8 mouse cellular contexts compared by ENCODE assay signal in the genomic region with DNA sequence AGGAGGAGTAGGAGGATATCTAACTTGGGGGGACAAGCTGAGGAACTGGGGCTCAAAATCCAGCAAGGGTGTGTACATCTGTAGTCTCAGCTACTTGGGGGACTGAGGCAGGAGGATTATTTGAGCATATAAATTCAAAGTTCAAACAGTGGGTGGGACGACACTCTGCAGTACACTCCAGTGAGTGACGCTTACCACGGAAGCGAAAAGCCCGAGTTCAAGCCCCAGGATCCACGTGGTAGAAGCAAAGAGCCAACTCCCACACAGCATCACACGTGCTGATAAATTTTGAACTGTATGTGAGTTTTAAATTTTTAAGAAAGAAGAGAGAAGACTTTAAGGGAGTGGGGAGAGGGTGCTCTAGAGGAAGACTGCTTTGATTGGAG.
DNase-seq lines count a peak whose midpoint lies in the region; ATAC-seq and TF ChIP-seq lines count a peak whose summit lies in the region.

No protein-coding gene starts in this region.

- H3K4me1 ChIP-seq in bone marrow macrophage, adult 2 months (ENCODE audit: control insufficient read depth, insufficient read depth, low read length), result peaks cover 44% of the 10 kb centered on the region
- H3K4me1 ChIP-seq in hindbrain, embryonic 14.5 days (replicated peaks; ENCODE audit: control insufficient read depth, insufficient read depth, low read length), result peaks cover 13% of the 10 kb centered on the region

- 0 out of 2 replicates have a peak overlapping the region, but pooled peaks have one; percentile 1 for H3K9ac ChIP-seq in hindbrain, embryonic 14.5 days

- no peak for TF ChIP-seq POLR2A in bone marrow macrophage, adult 2 months (IDR thresholded peaks at IDR 0.05; ENCODE audit: borderline replicate concordance, low read depth, low read length)

- no peaks in the 10 kb centered on the region for H3K36me3 ChIP-seq in hindbrain, embryonic 14.5 days (replicated peaks; ENCODE audit: control insufficient read depth, insufficient read depth)

- H3K27me3 ChIP-seq in hindbrain, embryonic 14.5 days (ENCODE audit: control insufficient read depth, insufficient read depth, low read length), result no peaks in the 10 kb centered on the region

- WGBS in hindbrain, embryonic 14.5 days, result 48% methylated on average over 7 of the region's 7 CpGs

- H3K27ac ChIP-seq in gastrocnemius, adult 2 months, result peak overlapping the region; percentile 64
- H3K27ac ChIP-seq in bone marrow macrophage, adult 2 months (ENCODE audit: insufficient read depth, low read depth, low read length), result peak overlapping the region; percentile 100
- H3K27ac ChIP-seq in hindbrain, embryonic 14.5 days, result peak overlapping the region; percentile 75

- intact Hi-C loops in gastrocnemius, adult 2 months (cut with DNase I), result loop anchor here (5.0 kb wide), 1 partner anchor 42 kb away; no protein-coding TSS in a partner anchor

- DNase-seq in gastrocnemius, adult 2 months, result no peak
- DNase-seq in gastrocnemius, postnatal 4 days (ENCODE audit: low spot score in 2 of 2), result no peak
- DNase-seq in hindbrain, embryonic 14.5 days (ENCODE audit: low spot score), result no peak
- no peak for DNase-seq in right cerebral cortex, postnatal 4 days
- DNase-seq in cerebellum, adult 8-10 months, result no peak
- no peak for DNase-seq in urinary bladder, postnatal 14 days (ENCODE audit: low spot score)

- peak; percentile 37; the same call in 1 of the 2 replicates for ATAC-seq in hindbrain, embryonic 14.5 days (ENCODE audit: low FRiP score)
- ATAC-seq in megakaryocyte-erythroid progenitor cell, adult 5-6 weeks (replicated peaks; ENCODE audit: low FRiP score, low TSS enrichment, poor library complexity, severe bottlenecking), result peak; percentile 17; the same call in 1 of the 2 replicates

- no peak for TF ChIP-seq CTCF in gastrocnemius, adult 2 months (IDR thresholded peaks at IDR 0.05)
- no peak for TF ChIP-seq CTCF in bone marrow macrophage, adult 2 months (IDR thresholded peaks at IDR 0.05; ENCODE audit: low read depth, low read length)

- peak overlapping the region; percentile 36 for H3K4me2 ChIP-seq in hindbrain, embryonic 14.5 days (replicated peaks)

- H3K4me3 ChIP-seq in gastrocnemius, adult 2 months, result peak overlapping the region; percentile 57
- peak overlapping the region; percentile 49; the same call in 1 of the 2 replicates for H3K4me3 ChIP-seq in bone marrow macrophage, adult 2 months (ENCODE audit: insufficient read depth, low read length)
- no peak overlapping the region for H3K4me3 ChIP-seq in hindbrain, embryonic 14.5 days (replicated peaks; ENCODE audit: low read length)

- H3K9me3 ChIP-seq in hindbrain, embryonic 14.5 days (ENCODE audit: control insufficient read depth, low read length), result no peaks in the 10 kb centered on the region
